Mouse (Mus musculus): ENCODE measurements around the gene Pusl1.

- no peak for TF ChIP-seq CTCF (conservative IDR thresholded peaks at IDR 0.05; ENCODE audit: low read length)
- no peak for TF ChIP-seq NANOG (IDR thresholded peaks at IDR 0.05; ENCODE audit: borderline replicate concordance, low read length)
- TF ChIP-seq POU5F1 (IDR thresholded peaks at IDR 0.05; ENCODE audit: borderline replicate concordance, low read length) = no peak
These were observed 7.8 kb upstream of the Pusl1 start for GRCm38 (mm10) chr4:155899355-155899754.
